Mouse (Mus musculus) left cerebral cortex, postnatal 4 days (tissue): ENCODE data around the gene Ddr1. TPM values are rescaled to one million over a fixed set of nuclear protein-coding genes. Genes with fewer than 3 reads are reported as not detected.

Experiments used
- DNase-seq: peaks from one replicate; pipeline ENCODE4 v3.0.0-alpha.2; 2022
- intact Hi-C: fragments of 180-260 bp; cut with DNase I; formaldehyde crosslinking; loops from one replicate; pipeline ENCODE4 v1.15.1; 2025
- total RNA-seq, 2 experiments: library from RNA; stranded (reverse); gene quantifications; 2 replicates each; pipeline ENCODE4 v1.2.3; 2021

Gene Ddr1
- total RNA-seq, 2 experiments from 2014 or later: 42.6 to 50.1 TPM

GRCm38 (mm10) chr17:35725286-35726232 lies 21.1 kb upstream of the Ddr1 start:
- intact Hi-C loops: loop anchor here (5.0 kb wide), 1 partner anchor 88 kb away; no protein-coding TSS in a partner anchor
- DNase-seq: peak; percentile 92

- DNase-seq: no peak
- intact Hi-C loops: no loop called here
Measured at GRCm38 (mm10) chr17:35721676-35722075, 17.3 kb upstream of the Ddr1 start.

GRCm38 (mm10) chr17:35720340-35720727 lies 15.9 kb upstream of the Ddr1 start:
- intact Hi-C loops: no loop called here

GRCm38 (mm10) chr17:35719616-35720339 lies 15.4 kb upstream of the Ddr1 start:
- intact Hi-C loops: no loop called here
- no peak for DNase-seq

More at GRCm38 (mm10) chr17:35720340-35720727, 15.9 kb upstream of the Ddr1 start:
- peak; percentile 35 for DNase-seq

- intact Hi-C loops: no loop called here
Measured at GRCm38 (mm10) chr17:35717080-35717479, 12.7 kb upstream of the Ddr1 start.

GRCm38 (mm10) chr17:35716114-35716513 lies 11.7 kb upstream of the Ddr1 start:
- DNase-seq: no peak
- intact Hi-C loops: no loop called here

More at GRCm38 (mm10) chr17:35717080-35717479, 12.7 kb upstream of the Ddr1 start:
- no peak for DNase-seq

GRCm38 (mm10) chr17:35710705-35711347 lies 6.4 kb upstream of the Ddr1 start:
- intact Hi-C loops: no loop called here
- DNase-seq: peak; percentile 85

- intact Hi-C loops: no loop called here
- DNase-seq: no peak
Measured at GRCm38 (mm10) chr17:35708611-35709010, 4.2 kb upstream of the Ddr1 start.

GRCm38 (mm10) chr17:35707929-35708328 lies 3.5 kb upstream of the Ddr1 start:
- intact Hi-C loops: no loop called here
- no peak for DNase-seq

- intact Hi-C loops: no loop called here
- DNase-seq: peak; percentile 74
Measured at GRCm38 (mm10) chr17:35705836-35706235, 1.4 kb upstream of the Ddr1 start.

GRCm38 (mm10) chr17:35703751-35704271 lies 610 bp downstream of the Ddr1 start:
- intact Hi-C loops: no loop called here
- peak; percentile 93 for DNase-seq

- intact Hi-C loops: no loop called here
- DNase-seq: no peak
Measured at GRCm38 (mm10) chr17:35703065-35703464, 1.4 kb downstream of the Ddr1 start.

GRCm38 (mm10) chr17:35702605-35703004 lies 1.8 kb downstream of the Ddr1 start:
- intact Hi-C loops: no loop called here

GRCm38 (mm10) chr17:35701978-35702461 lies 2.4 kb downstream of the Ddr1 start:
- intact Hi-C loops: no loop called here
- DNase-seq: no peak

More at GRCm38 (mm10) chr17:35702605-35703004, 1.8 kb downstream of the Ddr1 start:
- no peak for DNase-seq

- intact Hi-C loops: no loop called here
- DNase-seq: peak; percentile 61
Measured at GRCm38 (mm10) chr17:35701203-35701977, 3.0 kb downstream of the Ddr1 start.

GRCm38 (mm10) chr17:35700371-35700961 lies 4.0 kb downstream of the Ddr1 start:
- intact Hi-C loops: no loop called here
- peak; percentile 77 for DNase-seq

- intact Hi-C loops: no loop called here
- DNase-seq: peak; percentile 82
Measured at GRCm38 (mm10) chr17:35699919-35700318, 4.5 kb downstream of the Ddr1 start.

GRCm38 (mm10) chr17:35698501-35698883 lies 5.9 kb downstream of the Ddr1 start:
- intact Hi-C loops: no loop called here

GRCm38 (mm10) chr17:35697759-35698500 lies 6.5 kb downstream of the Ddr1 start:
- DNase-seq: peak; percentile 75
- intact Hi-C loops: no loop called here

More at GRCm38 (mm10) chr17:35698501-35698883, 5.9 kb downstream of the Ddr1 start:
- DNase-seq: no peak
